Mouse (Mus musculus): ENCODE results near the gene Krtap1-4.

GRCm38 (mm10) chr11:99566530-99566929 lies 16.9 kb downstream of the Krtap1-4 start, which contains the start of gene Krtap3-1:
- no peak for TF ChIP-seq ZNF384 (IDR thresholded peaks at IDR 0.05; ENCODE audit: low read depth, low read length)
- no peak for TF ChIP-seq HCFC1 (IDR thresholded peaks at IDR 0.05; ENCODE audit: borderline replicate concordance, insufficient read depth, low read length)
- TF ChIP-seq ZC3H11A (IDR thresholded peaks at IDR 0.05; ENCODE audit: borderline replicate concordance, low read depth, low read length): no peak
- no peak for TF ChIP-seq CHD2 (IDR thresholded peaks at IDR 0.05; ENCODE audit: low read depth, low read length)
- no peak for TF ChIP-seq MAFK (IDR thresholded peaks at IDR 0.05; ENCODE audit: insufficient read depth, low read depth, low read length)

Data from ES-E14 (cell line).